Mouse (Mus musculus) neutrophil, adult 65 days (primary cell): ENCODE data around the gene Olfr1358. TPM values are rescaled to one million over a fixed set of nuclear protein-coding genes. Genes with fewer than 3 reads are reported as not detected.

Experiments
- total RNA-seq: library from RNA; stranded (reverse); gene quantifications from 2 replicates; pipeline ENCODE4 v1.2.4, GENCODE M21; 2023

The Olfr1358 gene
- not detected in 2 replicates for total RNA-seq

GRCm38 (mm10) chr10:78517128-78517527 is at the start of gene Olfr1358:
TSS of gene Olfr1358 (plus strand) at chr10:78517428.

Other genes starting within 250 kb of the Olfr1358 start
- 2.3 and 5.5 TPM in 2 replicates for gene Agpat3, start 164.9 kb upstream of the Olfr1358 start, total RNA-seq
- gene Rrp1, start 104.4 kb upstream of the Olfr1358 start, total RNA-seq = 138 and 174 TPM in 2 replicates
- 100 and 135 TPM in 2 replicates for gene Cstb, start 91.8 kb upstream of the Olfr1358 start, total RNA-seq
- 8.0 and 11.8 TPM in 2 replicates for gene Pdxk, start 52.5 kb upstream of the Olfr1358 start, total RNA-seq
- gene Ilvbl, start 56.9 kb downstream of the Olfr1358 start, total RNA-seq = 16.6 and 26.2 TPM in 2 replicates
- gene Syde1, start 74.5 kb downstream of the Olfr1358 start, total RNA-seq = 0.34 TPM in 1 of 2 replicates, not detected in the other
- gene Olfr1357, start 100.6 kb downstream of the Olfr1358 start, total RNA-seq = not detected in 2 replicates
- not detected in 2 replicates for gene Casp14, start 200.9 kb downstream of the Olfr1358 start, total RNA-seq
- not detected in 2 replicates for gene Ccdc105, start 235.6 kb downstream of the Olfr1358 start, total RNA-seq